Mouse (Mus musculus): ENCODE data around the gene Jsrp1.

DNA sequence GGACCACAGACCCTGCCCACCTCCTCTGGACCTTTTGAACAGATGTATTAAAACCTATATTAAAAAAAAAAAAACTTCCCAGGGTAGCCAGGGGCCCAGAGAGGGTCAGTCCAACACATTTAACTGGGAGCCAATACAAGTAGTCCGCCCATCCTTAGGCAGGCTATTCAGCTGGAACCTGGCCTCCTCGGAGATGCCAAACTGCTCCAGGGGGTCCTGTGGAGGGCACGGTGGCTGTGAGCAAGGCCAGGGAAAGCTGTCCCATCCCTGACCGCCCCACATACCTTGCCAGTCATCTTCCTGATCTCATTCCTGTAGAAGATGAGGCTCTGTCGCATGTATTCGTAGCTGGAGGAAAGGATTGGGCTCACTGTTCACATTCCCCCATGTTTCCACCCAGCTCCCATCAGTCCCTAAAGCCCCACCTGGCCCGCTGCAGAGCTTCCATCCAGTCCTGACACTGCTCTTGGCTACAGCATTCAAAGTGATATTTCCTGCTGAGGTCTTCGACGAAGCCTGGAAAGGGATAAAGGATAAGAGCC is 16.9 kb downstream of the Jsrp1 start:
- TF ChIP-seq CTCF (IDR thresholded peaks at IDR 0.05; ENCODE audit: extremely low read depth, insufficient read length, insufficient replicate concordance, low read depth, low read length) (no peak), POLR2A (IDR thresholded peaks at IDR 0.05; ENCODE audit: low read depth, low read length) (no peak)
